Mouse (Mus musculus) layer of hippocampus, adult 2 months (tissue): ENCODE measurements around the gene Map3k21. TPM values are rescaled to one million over a fixed set of nuclear protein-coding genes. Genes with fewer than 3 reads are reported as not detected.

Experiments
- DNase-seq, 2 experiments: peaks; one replicate each; pipeline ENCODE4 v3.0.0; 2022; ENCODE audit warnings: low spot score in 2 of 2
- H3K27ac ChIP-seq: fragments of 200-600 bp; 2 replicates; pipeline ENCODE4 v1.8.1; 2022
- H3K4me3 ChIP-seq: fragments of 200-600 bp; 2 replicates; pipeline ENCODE4 v1.8.1; 2022; ENCODE audit warnings: mild to moderate bottlenecking
- CTCF ChIP-seq: fragments of 200-600 bp; conservative IDR thresholded peaks from 2 replicates; pipeline ENCODE4 v1.8.1; 2022; ENCODE audit warnings: antibody characterized with exemption, mild to moderate bottlenecking, moderate library complexity
- total RNA-seq, 2 experiments: library from RNA; stranded (reverse); gene quantifications; 2 replicates each; pipeline ENCODE4 v1.2.3; 2021

Gene Map3k21
- total RNA-seq, 2 experiments from 2014 or later: 1.5 to 1.7 TPM

DNA sequence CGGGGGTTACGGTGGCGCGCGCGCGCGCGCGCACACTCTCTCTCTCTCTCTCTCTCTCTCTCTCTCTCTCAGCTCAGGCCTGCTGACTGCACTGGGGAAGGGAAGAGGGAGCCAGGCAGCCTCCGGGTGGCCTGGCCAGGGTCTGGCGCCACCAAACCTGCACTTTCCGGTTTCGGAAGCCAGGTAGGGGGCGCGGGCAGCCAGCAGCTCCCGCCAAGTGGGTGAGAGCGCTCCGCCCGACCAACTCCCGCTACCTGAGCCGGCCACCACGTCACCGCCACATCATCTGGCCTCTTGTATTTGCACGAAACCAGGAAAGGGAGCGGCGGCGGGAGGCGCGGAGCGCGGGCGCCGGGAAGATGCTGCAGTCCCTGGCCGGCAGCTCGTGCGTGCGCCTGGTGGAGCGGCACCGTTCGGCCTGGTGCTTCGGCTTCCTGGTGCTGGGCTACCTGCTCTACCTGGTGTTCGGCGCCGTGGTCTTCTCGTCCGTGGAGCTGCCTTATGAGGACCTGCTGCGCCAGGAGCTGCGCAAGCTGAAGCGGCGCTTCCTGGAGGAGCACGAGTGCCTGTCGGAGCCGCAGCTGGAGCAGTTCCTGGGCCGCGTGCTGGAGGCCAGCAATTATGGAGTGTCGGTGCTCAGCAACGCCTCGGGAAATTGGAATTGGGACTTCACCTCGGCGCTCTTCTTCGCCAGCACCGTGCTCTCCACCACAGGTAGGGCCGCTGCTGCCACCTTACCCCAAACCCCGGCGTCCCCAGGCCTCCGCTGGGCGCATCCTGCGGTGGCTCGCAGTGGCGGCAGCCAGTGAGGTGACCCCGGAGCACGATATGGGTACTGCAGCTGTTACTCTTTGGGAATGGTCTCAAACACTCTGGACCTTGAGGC, 85.1 kb downstream of the Map3k21 start, which contains the start of gene Kcnk1:
Kcnk1 (plus strand) TSS at position 70 of the 886 bp plus-strand sequence.
- peak; percentile 31; the same call in 1 of the 2 replicates for TF ChIP-seq CTCF
- peak within 1 kb of the TSS; percentile 96 for H3K27ac ChIP-seq
- peak within 1 kb of the TSS; percentile 87 for H3K4me3 ChIP-seq
- peak; percentile 50 to 64 for DNase-seq

GRCm38 (mm10) chr8:125996031-125996839, 86.0 kb downstream of the Map3k21 start:
- Histone ChIP-seq H3K4me3 (peak overlapping the region; percentile 87), H3K27ac (peak overlapping the region; percentile 96)
- DNase-seq: no peak
- no peak for TF ChIP-seq CTCF

DNA sequence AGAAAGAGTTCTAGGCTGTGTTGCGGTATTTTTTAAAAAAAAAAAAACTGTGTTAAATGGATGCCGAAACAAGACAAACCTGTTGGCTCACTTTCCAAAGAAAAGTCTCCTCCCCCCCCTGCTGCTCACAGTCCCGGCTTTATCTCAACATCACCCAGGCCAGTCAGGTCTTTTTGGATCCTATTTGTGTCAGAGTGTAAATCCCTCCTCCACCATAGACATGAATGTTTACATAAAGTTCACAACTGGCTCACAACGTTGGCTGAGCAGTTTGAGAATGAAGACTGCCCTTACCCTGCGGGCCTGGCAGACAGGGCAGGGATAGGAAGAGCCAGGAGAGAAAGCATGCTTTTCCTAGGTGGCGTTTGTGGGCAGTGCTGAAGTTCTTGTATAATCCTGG, 86.7 kb downstream of the Map3k21 start:
- H3K27ac ChIP-seq: peak overlapping the region; percentile 96
- peak overlapping the region; percentile 87 for H3K4me3 ChIP-seq
- no peak for TF ChIP-seq CTCF
- no peak for DNase-seq

Other genes with a start within 250 kb of the Map3k21 start
- gene Map10, start 240.6 kb upstream of the Map3k21 start, total RNA-seq: 1 to 10 TPM; 6.3 to 6.9 TPM
- gene Ntpcr, start 180.5 kb upstream of the Map3k21 start, total RNA-seq: 10 to 100 TPM; 21.1 to 24.2 TPM
- gene Pcnx2, start 12.1 kb upstream of the Map3k21 start, total RNA-seq: 10 to 100 TPM; 66.8 to 69.1 TPM
- gene Kcnk1, start 84.7 kb downstream of the Map3k21 start, total RNA-seq: 10 to 100 TPM; 73.4 to 77.5 TPM